Mouse (Mus musculus): ENCODE measurements at regions not wholly inside any gene's neighbourhood (a gene's known extent, or its start where the extent isn't known, plus 50 kb on each side); places are given as distances from the start of the nearest gene placed in this dataset.

DNA sequence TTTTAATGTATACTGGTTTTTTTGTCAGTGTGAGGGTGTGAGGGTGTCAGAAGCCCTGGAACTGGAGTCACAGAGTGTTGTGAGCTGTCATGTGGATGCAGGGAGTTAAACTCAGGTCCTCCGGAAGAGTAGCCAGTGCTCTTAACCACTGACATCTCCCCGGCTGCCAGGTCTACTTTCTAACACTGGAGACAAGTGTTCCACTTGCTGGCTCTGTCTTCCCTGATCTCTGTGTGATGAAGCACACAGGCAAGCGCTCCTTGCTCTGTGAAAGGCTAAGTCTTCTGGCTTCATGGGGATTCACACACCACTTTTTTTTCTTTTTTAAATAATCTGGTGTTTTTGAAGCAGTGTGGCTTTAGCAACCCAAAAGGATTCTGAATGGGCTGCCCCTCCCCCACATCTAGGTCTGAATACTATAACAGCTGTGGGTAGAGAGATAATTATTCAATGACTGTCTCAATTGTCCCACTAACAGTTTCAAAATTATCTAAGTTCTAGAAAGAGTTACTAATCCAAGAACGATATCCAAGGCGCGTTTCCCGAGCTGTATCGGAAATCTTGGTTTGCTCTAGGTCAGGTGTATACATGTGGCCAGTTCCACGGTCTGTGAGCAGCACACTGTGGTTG, 208.4 kb upstream of the Smim15 start:
- DNase-seq (ENCODE audit: low spot score in 2 of 2) = no peak

DNA sequence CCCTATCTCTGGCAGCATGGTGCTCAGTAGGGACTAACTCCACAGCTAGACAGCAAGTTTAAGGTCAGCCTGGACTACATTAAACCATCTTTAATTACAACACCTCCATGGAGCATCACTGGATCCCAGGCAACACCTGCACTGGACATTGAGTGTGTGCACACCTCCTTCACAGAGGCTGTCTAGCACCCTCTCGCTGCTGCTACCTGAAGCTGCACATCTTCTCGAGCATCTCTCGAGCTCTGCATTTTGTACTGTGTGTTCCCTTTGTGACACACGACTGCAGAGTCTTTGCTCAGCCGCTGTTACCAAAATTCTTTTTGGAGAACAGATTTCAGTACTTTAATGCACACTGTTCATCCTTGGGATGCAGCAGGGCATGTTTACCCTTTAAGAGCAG, 212.2 kb upstream of the Smim15 start:
- no peak for DNase-seq (ENCODE audit: low spot score in 2 of 2)

DNA sequence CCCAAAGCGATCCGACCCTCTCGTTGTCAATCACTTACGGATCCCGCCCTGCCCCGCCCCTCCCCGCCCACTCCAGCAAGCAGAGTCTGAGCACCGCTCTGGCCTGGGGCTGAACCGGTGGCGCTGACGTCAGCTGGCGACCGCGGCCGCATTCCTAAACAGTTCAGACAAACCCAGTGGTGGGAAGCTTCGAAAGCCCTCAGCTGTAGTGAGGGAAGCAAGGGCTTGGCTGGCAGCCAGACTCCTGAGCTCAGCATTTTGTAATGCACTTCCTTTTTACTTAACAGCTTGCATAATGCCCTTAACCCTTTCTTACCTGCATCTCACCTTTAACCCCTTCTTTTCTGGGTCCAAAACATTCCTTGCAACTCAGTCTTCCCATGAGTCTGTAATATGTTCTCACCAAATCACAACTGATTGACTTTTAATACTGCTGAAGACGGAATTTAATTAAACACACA, 213.0 kb upstream of the Smim15 start:
- peak; percentile 85 to 88 for DNase-seq (ENCODE audit: low spot score in 2 of 2)

DNA sequence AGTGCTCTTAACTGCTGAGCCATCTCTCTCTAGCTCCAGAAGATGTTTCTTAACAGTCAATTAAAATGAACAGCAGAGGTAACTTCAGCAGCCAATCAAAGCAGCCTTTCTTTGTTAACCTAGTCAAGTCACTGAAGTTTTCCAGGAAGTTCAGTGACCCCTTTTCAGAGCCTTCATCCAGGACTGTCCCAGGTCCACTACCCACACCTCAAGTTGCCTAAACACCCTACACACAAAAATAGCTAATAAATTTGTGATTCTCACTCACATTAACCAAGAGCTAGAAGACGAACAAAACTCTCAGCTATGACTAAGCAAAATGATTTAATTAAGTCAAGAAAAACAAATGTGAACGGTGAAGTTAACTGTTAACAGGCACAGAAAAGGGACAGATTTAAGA, 214.0 kb upstream of the Smim15 start:
- DNase-seq (ENCODE audit: low spot score in 2 of 2) = no peak

DNA sequence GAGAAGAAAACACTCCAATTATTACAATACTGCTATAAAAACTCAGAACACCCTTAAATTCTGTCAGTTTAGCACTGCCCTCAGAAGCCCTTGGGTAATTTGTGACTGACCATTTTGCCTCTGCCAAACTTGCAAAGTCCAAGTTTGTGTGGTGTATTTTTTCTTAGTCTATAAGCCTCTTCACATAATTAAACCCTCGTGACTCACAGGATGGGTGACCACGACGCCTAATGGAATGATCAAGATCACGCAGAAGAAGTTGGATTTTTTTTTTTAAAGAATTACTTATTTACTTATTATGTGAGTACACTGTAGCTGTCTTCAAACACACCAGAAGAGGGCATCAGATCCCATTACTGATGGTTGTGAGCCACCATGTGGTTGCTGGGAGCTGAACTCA, 214.4 kb upstream of the Smim15 start:
- no peak for DNase-seq (ENCODE audit: low spot score in 2 of 2)

DNA sequence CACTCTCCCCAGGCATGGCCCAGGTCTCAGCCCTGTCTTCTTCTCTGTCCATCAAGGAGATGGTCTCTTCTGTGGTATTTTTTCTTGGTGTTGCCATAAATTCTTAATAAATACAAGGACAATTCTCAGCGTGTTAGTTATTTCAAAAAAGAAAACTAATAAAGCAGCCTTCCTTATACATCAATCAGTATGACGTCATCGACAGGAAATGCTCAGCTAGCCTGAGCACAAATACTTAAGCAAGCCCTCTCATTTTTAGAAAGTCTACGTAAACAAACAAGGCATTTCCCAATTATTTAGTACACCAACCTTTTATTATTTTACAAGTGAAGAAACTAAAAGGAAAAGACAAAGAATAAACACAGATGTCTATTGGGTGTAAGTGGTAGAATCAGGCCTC, 218.6 kb upstream of the Smim15 start:
- no peak for DNase-seq (ENCODE audit: low spot score in 2 of 2)

DNA sequence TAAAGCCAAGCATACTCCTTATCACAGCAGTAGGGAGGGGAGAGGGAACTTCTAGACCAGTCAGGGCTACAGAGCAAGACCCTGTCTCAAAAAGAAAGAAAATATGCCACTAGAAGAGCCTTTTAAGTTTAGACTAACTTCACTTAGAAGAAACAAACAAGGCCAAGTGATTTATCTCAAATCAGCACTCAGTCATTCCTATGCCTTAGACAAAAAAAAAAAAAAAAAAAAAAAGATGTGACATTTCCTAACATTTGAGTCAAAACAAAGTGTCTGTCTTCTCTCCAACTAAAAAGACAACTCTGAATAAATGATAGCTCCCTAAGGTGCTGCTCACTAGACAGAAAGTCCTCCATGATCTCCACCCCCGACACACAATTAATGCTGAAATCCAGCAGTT, 220.9 kb upstream of the Smim15 start:
- DNase-seq (ENCODE audit: low spot score in 2 of 2) = no peak

DNA sequence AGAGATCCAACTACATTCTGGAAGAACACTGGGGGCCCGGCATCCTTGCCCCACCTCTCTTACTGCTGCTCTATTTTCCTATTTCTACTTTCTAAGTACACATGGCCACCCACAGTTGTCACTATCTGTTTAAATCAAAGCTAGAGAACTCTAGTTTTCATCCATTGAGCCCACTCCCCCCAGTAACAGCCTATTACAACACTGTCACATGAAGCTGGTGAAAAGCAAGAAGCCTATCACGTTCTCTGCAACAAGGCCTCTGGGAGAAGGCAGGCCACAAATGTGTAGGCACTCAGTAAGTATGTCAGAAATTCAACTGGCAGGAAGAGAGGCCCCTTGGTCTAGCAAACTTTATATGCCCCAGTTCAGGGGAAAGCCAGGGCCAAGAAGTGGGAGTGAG, 222.0 kb upstream of the Smim15 start:
- no peak for DNase-seq (ENCODE audit: low spot score in 2 of 2)

DNA sequence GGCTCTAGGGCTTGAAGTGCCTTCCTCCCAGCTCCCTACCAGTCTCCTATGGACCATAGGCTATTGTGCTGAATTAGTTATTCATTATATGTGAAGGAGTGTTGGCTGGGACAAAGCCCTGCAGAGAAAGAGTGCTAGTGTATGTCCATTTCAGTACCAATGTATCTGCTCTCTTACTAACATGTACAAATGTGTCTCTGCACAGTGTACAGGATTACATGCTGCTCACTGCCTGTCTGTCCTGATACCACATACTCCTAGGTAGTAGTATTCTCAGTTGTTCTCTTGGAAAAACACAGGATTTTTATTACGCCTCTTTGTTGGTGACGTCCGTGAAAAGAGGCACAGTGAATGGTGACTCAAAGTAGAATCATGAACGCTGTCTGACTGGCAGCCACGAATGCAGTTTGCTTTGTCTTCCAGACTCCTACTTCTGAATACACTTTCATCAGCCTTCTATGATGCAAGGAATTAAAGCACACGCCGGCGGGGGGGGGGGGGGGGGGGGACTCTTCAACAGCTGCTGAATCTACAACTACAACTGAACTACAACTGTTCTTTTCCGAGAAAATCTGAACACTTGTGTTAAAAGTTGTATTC, 230.6 kb upstream of the Smim15 start:
- DNase-seq (ENCODE audit: low spot score in 2 of 2) = no peak

DNA sequence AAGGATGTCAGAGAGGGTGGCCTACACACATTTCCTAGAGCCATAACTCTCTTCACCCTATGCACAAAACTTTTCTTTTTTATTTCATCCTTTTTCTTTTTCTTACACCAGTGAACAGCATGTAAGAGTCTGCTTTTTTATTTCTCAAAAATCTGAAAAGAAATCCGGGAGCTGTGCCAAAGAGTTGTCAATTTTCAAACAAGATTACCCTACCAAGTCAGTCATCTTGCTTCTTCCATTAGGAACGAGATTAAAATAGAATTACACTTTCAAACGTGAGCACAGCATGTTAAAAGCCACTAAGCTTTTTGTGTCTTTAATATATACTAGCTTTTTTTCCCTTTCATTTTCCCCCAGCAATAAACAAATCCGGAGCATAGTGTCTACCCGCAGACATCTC, 232.2 kb upstream of the Smim15 start:
- DNase-seq (ENCODE audit: low spot score in 2 of 2) = no peak

DNA sequence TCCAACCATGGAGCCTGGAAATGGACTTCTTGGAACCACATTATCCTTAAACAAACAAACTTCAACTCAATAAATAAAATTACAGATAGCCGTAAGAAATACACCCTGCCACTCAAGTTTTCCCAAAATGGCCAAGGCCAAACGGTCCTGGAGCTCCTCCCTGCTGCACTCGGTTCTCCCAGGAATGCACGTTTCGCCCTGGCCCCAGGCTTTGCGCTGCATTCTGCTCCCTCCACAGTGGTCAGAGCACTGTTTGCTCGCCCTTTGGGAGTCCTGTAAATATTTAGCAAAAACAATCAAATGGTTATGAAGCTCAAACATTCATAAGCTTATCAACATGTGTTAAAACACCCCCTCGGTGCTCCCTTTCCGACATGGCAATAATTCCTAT, 233.4 kb upstream of the Smim15 start:
- DNase-seq (ENCODE audit: low spot score in 2 of 2) = no peak

DNA sequence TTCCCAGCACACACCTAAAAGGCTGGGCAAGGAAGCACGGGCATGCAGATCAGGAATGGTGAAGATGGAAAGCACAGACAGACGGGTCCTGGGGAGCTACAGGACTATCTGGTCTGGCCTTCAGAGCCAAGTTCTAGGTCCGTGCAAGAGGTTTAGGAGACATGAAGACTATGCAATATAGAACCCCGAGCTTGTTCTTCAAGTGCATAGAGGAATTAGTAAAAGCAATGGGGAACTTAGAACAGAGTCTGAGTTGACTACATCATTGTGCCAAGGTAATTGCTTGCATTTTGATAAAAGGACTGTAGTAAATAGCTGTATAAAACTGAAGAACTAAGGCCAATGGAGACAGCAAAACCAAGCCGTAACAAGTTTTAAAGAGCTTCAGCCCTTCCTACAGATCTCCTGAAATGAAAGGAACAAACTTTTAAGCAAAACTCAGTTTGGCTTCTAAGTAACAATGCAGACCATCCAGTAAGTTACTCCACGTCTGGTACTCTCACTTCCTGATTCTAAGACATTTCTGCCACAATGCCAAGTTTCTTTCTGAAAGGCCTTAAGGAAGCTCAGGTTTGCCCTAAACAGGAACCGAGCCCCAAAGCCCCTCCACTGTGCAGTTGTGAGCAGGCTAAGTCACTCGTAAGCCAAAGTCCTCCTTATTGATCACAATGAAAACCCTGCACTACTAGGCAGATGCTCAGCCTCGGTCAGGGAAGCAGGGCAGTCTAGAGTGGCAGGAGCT, 234.0 kb upstream of the Smim15 start:
- no peak for DNase-seq (ENCODE audit: low spot score in 2 of 2)

DNA sequence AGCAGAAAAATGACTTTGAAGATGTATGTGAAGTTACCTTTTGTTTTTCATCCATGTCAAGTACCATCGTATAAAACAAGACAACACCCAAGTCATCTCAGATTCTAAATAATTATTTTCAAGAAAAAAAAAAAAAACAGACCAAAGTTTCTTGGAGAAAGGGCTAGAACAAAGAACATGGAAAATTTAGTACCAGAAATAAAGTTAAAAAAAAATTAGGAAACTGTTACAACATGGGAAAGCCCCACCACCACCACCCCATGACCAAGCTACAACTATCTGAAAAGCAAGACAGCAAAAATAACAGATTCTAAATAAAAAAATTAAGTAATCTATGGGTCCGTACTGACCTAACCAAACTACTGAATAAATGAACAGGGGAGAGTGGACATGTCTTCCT, 235.3 kb upstream of the Smim15 start:
- DNase-seq (ENCODE audit: low spot score in 2 of 2) = no peak

DNA sequence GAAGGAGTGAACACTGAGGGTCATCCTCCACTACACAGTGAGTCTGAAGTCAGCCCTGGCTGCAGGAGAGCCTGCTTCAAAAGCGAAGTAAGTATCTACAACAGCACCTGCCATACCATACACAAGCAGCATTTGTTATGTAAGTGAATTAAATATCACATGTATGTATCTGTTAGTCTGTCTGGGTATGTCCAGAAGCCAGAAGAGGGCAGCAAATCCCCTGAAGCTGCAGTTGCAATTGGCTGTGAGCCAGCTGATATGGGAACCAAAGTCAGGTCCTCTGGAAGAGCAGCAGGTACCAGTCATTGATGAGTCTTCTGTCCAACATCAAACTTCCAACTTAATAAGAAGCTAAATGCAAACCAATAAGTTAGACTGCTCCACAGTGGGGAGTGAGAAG, 239.8 kb upstream of the Smim15 start:
- no peak for DNase-seq (ENCODE audit: low spot score in 2 of 2)

DNA sequence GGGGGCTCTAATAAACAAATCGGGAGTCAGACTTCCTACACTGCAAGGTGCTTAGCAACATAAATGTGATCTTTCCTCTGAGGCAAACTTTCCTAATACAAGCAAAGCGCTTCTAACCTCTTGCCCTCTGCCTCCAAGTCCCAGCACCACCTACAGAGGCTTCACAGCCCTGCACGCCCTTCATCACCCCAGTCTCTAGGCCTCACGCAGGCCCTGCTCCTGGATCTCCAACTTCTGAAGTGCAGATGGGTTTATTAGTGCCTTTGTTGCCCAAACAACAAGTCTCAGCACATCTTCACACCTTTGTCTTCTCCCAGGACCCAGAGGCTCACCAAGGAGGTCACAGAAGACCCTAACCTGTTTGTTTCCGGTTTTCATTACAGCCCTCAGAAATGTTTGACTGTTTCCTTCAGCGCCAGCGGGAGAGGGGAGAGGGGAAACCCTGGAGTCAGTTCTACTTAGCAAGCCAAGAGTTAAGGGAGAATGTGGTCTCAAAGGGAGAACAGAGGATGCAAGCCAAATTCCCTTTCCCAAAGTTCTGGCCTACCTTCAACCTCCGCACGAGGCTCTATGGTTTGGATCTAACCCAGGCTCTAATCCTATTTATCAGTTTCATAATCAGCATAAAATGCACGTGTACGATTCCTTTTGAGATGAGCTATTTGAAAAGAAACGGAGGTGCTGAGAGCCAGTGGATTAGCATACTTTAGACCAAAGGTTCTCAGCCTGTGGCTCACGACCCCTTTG, 244.9 kb upstream of the Smim15 start:
- no peak for DNase-seq (ENCODE audit: low spot score in 2 of 2)

DNA sequence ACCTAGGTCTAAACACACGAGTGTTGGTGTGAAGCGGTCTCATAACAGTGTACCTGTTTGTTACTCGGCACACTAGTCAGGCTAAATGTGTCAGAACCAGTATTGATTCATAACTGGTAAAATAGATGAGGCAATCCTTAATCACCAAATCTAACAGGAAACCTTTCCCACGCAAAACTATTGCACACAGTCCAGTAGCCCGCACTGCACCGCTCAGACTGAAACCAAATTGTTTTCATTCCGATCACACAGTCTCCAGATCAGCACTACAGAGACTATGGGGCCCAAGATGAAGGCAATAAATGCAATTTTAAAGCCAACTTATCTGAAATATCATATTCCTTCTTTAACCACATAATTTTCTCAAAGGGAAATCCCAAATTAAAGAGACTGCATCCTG, 246.1 kb upstream of the Smim15 start:
- no peak for DNase-seq (ENCODE audit: low spot score in 2 of 2)

DNA sequence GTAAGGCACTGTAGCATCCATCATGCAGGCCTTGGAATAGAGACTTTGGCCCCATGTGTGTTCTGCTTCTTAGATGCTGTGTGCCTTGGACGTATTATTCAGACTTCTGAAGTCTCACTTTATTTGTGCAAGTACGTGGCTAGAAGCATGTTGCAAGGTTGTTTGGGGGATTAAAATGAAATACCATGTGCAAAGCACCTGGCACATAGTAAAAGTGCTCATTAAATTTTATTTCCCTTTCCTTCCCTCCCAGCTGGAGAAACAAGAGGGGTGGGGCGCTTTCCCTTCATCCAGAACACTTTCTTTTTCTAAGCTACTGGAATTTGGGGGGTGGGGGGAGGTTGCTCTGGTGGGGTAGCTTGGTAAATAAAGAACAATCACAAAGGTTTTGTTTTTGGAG, 248.7 kb upstream of the Smim15 start:
- DNase-seq (ENCODE audit: low spot score in 2 of 2) = no peak

DNA sequence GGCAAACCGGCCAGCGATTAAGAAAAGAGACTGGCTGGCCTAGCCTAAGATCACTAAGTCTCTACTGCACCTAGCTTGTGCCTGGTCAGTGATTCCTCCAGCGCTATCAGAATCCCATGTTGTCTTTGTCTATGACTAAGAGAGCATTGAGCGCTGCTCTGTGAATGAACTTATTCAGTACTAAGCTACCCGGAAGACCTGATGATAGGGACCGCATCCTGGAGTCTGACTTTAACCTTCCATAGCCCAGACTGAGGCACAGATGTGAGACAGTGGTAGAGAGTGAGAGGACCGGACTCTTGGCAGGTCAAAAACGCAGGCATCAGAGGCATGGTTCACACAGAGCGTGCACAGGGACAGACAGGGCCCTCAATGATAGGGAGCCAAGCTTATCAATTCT, 252.5 kb upstream of the Smim15 start:
- no peak for DNase-seq (ENCODE audit: low spot score in 2 of 2)

DNA sequence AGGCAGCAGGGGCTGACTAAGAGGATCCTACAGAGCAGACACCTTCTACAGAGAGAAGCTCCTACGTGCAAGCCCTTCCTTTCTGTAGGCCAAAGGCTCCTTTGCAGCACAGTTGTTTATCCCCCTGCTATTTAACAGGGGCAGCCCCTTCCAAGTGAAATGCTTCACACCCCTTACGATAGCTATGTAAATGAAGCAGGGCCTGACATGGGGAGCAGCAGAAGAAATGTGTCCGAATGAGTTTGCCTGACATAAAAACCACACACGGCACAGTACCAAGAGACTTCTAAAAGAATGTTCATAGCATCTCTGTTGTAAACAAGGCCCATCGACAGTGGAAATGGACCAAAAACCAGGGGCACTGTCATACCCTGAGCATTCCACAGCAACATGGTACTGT, 259.3 kb upstream of the Smim15 start:
- DNase-seq (ENCODE audit: low spot score in 2 of 2) = no peak

DNA sequence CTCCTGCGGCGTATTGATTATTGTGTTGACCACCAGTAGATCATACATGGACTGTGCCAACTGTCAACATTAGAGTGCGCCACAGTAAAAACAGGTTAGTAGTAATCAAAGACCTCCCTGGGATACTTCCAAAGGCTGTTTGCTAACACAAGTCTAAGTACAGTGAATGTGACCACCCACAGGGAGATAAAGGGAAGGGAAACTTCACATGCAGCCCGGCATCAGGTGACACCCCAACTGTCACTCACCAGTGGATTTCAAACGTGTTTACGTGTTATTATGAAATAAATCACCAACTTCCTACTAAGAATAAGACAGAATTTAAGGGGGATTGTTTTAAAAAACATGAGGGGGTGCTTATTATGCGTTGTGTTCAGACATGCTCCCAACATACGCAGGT, 262.5 kb upstream of the Smim15 start:
- no peak for DNase-seq (ENCODE audit: low spot score in 2 of 2)

DNA sequence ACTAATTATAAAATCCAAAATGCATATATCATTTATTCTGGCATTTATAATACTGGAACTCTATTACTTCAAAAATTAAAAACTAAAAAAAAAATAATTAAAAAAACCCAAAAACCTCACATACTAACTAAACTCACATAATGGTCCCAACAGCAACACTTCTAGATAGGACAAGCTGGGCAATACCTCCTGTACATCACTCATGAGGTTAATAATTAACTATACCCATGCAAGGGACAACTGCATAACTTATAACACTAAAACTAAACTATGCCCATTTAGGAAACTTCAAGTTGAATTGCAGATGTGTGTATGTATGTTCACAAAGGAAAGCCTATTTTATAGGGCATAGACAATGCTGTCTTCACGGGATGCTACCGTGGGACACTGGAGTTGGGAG, 263.0 kb upstream of the Smim15 start:
- no peak for DNase-seq (ENCODE audit: low spot score in 2 of 2)

DNA sequence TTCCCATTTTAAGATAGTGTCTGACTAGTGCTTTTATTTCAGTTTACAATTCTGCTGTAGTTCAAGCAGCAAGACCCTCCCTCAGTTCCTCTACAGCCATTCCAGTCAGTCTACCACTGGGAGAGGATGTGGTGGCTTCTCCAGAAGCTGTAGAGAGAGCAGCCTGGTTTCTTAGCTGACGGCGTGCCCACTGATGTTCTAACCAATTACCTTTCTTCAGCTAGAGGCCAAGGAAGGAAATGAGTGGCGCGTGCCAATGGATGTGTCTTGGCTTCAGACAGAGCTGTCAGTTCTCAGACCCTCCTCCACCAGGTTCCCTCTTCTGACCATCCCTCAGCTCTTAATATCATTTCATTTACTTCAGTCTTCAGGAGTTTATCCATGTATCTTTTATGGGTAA, 264.7 kb upstream of the Smim15 start:
- no peak for DNase-seq (ENCODE audit: low spot score in 2 of 2)

Measured in layer of hippocampus, postnatal 10 days (tissue).